Mouse (Mus musculus): Measurements from ENCODE around the gene Olfr721-ps1.

The Olfr721-ps1 gene

GRCm38 (mm10) chr14:14400998-14401397, at the start of gene Olfr721-ps1:
Gene Olfr721-ps1, plus strand, starts transcription at chr14:14401298.
- no peak for DNase-seq

DNA sequence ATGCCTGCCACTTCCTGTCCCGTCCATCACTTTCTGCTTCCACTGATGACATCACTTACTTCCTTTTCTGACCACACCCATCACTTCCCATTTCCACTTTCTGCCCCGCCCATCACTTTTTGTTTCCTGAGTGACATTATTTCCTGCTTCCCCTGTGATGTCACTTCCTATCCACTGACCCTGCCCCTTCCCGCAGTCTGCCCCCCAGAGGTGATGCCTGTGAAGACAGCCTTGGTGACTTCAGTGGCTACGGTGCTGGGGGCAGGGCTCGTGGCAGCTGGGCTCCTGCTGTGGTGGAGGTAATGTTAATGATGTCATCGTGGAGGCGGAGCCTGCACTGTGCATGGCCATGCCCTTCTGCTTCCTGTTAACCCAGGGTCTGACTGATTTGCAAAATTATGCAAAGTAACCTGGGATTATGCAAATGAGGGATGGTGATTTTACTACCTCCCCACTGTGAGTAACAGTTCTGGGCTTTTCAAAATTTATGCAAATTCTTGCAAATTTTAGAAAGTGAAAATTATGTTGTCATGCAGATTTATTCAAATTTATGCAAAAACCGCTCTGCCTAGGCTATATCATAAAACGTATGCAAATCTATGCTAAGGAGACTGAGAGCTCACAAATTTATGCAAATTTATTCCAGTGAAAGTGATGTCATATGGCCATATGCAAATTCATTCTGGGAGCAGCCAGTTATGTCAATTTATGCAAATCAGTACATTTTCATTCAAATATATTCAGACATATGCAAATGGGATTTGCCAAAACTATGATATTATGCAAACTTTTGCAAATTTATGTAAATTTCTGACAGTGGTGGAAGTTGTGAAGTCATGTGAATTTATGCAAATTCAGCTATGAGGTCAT, 49.1 kb upstream of the Olfr721-ps1 start:
- no peak for DNase-seq

DNA sequence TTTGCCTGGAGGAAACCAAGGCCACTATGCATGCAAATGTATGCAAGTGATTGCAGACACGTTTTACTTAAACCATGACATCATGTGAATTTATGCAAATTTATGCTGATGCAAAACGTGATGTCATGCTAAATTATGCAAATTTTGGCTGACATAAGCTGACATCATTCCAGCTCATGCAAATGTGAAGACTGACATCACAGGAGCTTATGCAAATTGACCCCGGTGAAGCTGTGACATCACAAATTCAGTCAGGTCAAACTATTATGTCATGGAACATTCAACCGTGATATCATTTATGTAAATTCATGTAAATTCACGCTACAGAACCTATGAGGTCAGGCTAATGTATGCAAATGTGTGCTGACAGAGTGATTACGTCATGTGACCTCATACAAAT, 48.5 kb upstream of the Olfr721-ps1 start:
- no peak for DNase-seq

- no peak for DNase-seq
Measured at GRCm38 (mm10) chr14:14353081-14353732, 47.9 kb upstream of the Olfr721-ps1 start.

DNA sequence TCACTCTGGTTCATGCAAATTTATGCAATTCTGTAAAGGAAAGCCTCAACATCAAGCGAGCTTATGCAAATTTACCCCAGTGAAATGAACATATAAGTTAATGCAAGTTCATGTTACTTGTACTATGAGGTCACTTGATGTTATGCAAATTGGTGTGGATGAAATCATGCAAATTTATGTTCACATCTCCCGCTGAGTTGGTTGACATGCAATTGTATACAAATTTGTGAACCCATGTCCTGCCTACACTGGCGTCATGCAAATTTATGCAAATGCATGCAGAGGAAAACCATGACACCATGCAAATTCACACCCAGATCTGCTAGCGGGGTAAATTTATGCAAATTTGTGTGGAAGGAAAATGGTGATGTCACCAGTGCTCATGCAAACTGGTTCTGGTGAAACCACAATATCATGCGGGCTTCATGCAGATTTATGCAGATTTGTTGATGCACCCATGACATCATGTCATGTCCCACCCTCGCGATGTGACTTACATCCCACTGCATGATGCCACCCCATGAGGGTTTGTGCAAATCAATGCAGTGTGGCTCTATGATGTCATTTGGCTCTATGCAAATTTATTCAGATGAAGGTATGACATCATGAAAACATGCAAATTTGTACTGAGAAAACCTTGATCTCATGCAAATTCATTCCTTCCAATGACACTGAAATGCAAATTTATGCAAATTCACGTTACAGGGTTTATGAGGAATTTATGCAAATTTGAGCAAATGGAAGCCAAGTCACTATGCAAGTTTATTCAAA, 47.2 kb upstream of the Olfr721-ps1 start:
- no peak for DNase-seq

DNA sequence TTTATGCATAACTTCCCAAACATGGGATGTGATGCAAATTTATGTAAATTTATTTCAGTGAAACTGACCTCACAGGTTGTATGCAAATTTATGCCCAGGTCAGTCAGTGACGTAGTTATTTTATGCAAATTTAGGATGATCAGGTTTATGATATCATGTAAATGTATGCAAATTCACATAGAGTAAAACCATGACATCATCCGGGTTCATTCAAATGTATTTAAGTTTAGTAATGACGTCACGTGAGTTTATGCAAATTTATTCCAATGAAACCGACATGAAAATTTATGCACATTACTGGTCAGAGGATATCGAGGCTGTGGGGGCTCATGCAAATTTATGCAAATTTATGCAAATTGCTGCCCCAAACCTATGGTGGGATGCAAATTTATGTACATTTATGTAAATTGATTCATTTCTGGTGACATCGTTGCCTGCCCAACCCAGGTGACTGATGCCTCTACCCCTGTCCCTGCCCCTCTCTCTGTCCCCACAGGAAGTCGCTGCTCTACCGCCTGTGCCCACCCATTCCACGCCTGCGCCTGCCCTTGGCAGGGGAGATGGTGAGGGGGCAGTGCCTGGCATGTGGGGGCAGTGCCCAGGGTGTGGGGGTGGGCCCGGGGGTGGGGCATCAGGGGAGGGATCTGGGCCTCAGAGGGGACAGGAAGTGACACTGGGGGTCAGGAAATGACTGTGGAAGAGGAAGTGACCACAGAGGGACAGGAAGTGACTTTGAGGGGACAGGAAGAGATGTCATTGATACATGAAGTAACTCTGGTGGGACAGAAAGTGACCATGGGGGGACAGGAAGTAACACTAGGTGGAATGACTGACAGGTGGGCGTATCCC, 46.4 kb upstream of the Olfr721-ps1 start:
- DNase-seq: no peak

DNA sequence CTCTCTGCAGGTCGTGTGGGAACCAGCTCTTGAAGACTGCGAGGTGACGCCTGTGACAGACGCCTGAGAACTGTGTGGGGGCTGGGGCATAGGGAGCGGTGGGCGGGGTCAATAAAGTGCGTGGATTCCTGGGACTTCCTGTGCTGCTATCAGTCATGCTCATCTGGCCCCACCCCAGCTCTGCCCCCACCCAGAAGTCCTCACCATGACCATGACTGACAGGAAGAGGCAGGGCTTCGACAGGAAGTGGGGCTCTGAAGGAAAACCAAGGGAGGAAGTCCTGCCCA, 45.8 kb upstream of the Olfr721-ps1 start:
- DNase-seq: no peak

DNA sequence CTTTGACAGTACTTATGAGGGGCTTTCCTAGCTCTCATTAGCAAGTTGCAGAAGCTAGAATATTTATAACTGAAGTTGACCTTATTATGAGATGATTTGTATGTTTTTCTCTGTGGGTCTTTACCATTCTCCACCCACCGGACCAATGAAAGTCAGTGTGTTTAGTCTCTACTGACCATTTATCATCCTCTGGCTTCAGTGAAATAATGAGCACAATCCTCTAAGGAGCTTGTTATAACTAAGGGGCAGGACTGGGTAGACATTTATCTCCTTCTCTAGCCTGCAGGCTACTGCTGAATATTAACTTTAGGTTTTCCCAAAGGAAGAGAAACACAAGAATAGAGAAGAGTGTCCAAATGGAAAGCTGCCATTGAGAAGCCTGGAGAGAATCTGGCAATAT, 5.6 kb upstream of the Olfr721-ps1 start:
- DNase-seq: no peak

DNA sequence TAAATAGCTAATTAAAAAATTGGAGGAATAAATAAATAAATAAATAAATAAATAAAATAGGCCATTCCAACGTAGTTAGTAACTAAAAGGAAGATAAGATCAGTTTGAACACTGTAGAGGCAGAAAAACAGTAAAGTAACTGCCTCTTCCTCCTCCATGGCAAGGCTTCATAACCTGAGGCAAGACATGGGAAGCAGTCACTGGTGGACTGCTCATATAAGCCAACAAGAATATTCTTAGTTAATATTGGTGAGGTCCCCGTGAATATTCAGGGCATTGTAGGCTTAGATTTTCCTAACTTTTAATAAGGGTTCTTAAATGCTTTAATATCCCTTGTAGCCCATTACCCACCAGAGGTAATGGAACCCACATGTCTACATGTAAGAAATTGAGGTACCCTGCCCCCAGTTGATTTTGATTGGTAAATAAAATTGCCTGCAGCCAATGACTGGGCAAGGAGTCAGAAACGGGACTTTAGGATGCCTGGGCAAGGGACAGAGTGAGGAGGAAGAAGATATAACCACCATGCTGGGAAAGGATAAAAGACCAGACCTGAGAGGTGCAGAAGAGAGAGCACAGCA, 35.1 kb downstream of the Olfr721-ps1 start:
- DNase-seq: no peak
